Mouse (Mus musculus) fat pad, adult 2 months (tissue): ENCODE data around the gene Ubr4.
A peak's percentile ranks its signal among the peaks of the same experiment; 100 is the strongest.

Source experiments
- DNase-seq: peaks from one replicate; pipeline ENCODE4 v3.0.0-alpha.2; 2011; ENCODE audit warnings: low read depth, low spot score; ENCODE audit errors: extremely low read depth

Ubr4 gene

GRCm38 (mm10) chr4:139430176-139430575 is 77.8 kb downstream of the Ubr4 start:
- DNase-seq = no peak

GRCm38 (mm10) chr4:139430891-139431290 is 78.5 kb downstream of the Ubr4 start:
- no peak for DNase-seq

- DNase-seq = no peak
These were observed 80.8 kb downstream of the Ubr4 start for GRCm38 (mm10) chr4:139432966-139433765.

GRCm38 (mm10) chr4:139441244-139441643 is 88.8 kb downstream of the Ubr4 start:
- no peak for DNase-seq

DNA sequence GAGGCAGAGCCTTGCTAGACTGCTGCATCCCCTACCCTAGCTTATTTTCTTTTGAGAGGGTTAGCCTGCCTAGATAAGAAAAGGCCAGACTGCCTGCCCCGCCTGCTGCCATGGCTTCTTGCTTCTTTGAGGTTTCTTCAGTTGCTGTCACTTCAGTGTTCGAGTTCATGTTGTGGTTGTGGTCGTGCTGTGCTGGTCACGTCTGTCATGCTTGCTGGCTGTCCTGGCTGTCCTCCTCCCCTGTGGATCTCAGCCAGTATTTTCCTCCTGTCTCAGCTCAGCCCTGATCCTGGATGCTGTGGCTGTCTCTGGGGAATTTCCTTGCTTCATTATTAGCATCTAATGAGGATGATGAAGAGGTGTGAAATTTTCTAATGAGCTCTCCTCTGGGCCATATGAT is 89.4 kb downstream of the Ubr4 start:
- no peak for DNase-seq

- no peak for DNase-seq
These were observed 90.3 kb downstream of the Ubr4 start for GRCm38 (mm10) chr4:139442391-139443355.

- no peak for DNase-seq
These were observed 91.9 kb downstream of the Ubr4 start for GRCm38 (mm10) chr4:139444315-139444714.

DNA sequence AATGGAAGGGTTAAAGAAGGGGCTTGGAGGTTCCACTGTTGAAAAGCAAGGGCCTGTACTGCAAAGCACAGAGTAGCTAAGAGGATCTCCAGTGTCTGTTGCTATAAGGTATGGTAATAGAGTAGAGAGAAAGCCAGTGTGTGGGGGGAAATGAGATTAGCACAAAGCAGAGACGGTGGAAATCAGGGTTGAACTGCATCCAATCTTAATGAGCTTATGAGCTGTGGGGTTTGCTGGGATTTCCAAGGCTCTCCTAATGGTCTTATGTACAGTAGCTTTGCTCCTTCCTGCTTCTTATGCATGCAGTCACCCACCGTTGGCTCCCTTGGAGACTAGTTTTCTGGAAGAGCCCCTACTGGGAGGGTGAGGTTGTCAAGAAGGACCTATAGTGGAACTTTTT is 93.8 kb downstream of the Ubr4 start:
- no peak for DNase-seq

DNA sequence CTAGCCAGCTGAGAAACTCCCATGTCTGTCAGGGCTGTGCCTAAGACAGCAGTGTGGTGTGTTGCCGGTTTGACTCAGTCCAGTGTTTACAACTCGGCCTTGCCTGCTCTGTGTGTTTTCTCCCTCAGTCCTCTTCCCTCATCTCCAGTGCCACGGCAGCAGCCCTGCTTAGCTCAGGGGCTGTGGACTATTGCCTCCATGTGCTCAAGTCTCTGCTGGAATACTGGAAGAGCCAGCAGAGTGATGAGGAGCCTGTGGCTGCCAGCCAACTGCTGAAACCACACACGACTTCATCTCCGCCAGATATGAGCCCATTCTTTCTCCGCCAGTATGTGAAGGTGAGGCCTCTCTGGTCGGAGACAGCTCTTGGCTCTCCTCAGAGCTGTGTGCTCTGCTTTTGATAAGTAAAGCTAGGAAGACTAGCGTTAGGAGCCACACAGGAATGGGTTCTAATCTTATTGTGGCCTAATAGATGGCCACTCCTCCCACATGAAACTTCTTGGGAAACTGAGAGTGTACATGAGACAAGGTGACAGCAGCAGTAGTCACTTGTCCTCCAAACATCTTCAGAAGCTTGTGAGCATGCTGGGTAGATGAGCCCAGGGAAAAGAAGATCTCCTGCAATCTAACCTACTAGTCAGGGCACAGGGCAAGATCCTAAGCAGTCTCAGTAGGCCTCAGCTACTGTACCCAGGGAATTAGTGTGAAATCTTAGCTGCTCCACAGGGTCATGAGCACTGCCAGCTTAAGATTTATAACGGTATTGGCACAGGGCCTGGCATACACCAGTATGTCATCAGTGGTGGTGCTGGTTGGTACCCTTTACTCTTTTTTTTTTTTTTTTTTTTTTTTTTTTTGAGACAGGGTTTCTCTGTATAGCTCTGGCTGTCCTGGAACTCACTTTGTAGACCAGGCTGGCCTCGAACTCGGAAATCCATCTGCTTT is 94.6 kb downstream of the Ubr4 start:
- no peak for DNase-seq

DNA sequence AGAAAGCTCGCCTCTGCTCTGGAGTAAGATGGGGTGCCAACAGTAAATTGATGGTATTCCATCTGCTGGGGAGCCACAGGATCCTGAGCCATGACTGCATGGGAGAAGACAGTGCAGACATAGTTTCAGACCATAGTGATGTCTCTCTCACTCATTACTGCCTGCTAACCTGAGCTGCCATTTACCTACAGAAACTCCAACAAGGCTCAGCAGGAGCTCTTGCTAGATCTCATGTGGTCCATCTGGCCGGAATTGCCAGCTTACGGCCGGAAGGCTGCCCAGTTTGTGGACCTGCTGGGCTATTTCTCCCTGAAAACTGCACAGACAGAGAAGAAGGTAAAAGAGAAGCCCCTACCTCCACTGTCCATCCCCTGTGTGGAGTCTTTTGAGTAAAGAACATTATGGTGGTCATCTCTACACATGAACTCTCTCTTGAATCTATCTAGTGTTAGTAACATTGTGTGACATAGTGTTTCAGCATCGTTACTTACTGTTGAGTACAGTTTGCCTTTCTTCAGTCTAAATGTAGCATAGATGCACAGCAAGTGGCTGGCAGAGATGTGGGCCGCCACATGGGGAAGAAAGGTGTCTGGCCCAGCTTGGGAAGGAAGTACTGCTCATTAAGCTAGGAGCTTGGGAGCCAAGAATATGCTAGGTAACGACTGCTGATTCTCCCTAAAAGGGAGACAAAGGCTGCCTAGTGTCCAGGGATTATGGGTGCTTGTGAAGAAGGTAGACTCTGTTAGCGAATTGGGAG is 100.7 kb downstream of the Ubr4 start:
- DNase-seq = no peak

DNA sequence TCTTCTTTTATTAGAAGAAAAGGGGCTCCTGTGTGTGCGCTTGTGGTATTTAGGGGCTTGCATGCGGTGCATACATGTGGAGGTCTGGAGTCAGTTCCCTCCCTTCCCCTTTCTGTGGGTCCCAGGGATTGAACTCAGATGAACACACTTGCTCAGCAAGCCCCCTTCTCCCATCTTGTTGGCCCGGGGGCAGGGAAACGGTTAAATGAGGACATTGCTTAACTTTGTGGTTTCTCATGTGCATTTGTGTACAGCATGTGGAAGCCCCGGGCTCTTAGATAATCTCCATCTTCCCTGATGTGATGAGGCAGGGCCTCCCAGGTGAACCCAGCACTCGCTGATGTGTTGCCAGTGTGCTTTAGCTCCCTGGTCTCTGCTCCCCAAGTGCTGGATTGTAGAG is 101.9 kb downstream of the Ubr4 start:
- no peak for DNase-seq

GRCm38 (mm10) chr4:139459970-139460369 is 107.6 kb downstream of the Ubr4 start:
- DNase-seq = no peak

- DNase-seq = no peak
These were observed 111.8 kb downstream of the Ubr4 start for GRCm38 (mm10) chr4:139464163-139464562.

GRCm38 (mm10) chr4:139466541-139466940 is 114.1 kb downstream of the Ubr4 start:
- no peak for DNase-seq

DNA sequence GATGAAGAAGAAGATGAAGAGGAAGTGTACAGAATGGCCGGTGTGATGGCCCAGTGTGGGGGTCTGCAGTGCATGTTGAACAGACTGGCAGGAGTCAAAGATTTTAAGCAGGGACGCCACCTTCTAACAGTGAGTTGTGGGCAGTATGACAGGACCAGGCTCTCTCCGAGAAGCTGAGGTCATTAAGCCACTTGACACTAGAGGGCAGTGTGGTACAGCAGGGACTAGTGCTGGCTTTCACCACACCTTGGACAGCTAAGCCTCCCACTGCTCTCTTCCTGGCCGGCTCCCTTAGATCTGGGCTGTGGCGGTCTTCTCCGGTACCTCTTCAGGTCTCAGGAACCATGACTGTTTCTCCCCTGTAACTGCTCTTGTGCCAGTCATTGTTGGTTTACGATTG is 117.8 kb downstream of the Ubr4 start:
- DNase-seq = no peak

- no peak for DNase-seq
These were observed 124.5 kb downstream of the Ubr4 start for GRCm38 (mm10) chr4:139476663-139477625.

DNA sequence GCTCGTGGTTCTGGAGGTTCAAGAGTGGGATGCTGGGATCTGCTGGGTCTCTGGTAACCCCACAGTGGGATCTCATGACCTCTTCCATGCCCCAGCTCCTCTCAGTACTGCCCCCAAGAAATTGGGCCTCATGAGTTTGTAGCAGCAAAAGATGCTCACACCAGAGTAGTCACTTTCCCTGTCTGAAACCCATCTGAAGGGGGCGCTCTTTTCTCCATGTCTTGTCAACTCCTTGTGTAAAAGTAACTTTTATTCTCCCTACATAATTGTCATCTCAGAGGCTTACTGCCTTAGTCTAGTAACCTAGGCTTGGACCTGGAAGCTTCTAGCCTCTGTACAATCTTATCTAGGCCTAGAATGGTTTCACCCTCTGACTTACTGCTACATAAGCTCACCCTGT is 125.6 kb downstream of the Ubr4 start:
- DNase-seq = no peak

DNA sequence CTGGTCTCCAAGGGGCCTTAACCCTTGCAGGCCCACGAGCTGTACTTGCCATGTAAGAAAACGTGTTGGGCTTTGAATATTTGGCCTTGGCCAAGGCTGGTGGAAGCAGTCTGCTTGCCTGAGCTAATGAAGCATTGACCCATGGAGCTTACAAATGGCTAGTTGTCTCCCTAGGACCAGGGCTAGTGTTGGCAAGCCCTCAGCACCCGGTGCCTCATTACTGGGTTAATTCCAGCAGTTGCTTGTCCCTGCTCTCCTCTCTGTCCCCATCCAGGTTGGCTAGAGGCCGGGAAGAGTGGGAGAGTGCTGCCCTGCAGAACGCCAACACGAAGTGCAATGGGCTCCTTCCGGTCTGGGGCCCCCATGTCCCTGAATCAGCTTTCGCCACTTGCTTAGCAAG is 126.8 kb downstream of the Ubr4 start:
- DNase-seq = no peak

DNA sequence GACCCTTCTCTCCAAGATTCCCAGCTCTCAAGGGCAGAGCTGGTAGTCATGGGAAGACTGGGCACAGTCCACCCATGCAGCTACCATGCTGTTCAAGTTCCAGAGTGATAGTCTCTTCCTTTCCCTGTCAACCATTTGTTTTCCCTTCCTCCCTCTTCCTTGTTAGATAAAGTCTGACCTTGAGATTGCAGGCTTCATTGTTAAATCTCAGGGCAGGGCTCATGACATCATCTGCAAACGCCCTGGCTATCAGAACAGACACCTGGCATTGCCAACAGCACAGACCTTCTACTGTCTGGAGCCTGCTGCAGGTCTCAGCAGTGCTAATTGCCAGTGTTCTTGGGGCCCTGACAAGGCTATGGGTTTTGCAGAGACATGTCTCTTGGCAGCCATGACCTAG is 129.0 kb downstream of the Ubr4 start:
- peak; percentile 86 for DNase-seq
